Mouse (Mus musculus) liver, adult 2 months (tissue): Measurements from ENCODE around the gene Rab26.

Source experiments
- CTCF ChIP-seq: fragments of 200-500 bp; IDR thresholded peaks from 2 replicates; pipeline ENCODE4 v1.5.1; 2011; ENCODE audit warnings: low read depth, low read length, control low read depth
- POLR2A ChIP-seq: fragments of 200-500 bp; IDR thresholded peaks from 2 replicates; pipeline ENCODE4 v1.6.1; 2011; ENCODE audit warnings: low read length, control low read depth; ENCODE audit not compliant: insufficient read depth; ENCODE audit errors: extremely low read depth

DNA sequence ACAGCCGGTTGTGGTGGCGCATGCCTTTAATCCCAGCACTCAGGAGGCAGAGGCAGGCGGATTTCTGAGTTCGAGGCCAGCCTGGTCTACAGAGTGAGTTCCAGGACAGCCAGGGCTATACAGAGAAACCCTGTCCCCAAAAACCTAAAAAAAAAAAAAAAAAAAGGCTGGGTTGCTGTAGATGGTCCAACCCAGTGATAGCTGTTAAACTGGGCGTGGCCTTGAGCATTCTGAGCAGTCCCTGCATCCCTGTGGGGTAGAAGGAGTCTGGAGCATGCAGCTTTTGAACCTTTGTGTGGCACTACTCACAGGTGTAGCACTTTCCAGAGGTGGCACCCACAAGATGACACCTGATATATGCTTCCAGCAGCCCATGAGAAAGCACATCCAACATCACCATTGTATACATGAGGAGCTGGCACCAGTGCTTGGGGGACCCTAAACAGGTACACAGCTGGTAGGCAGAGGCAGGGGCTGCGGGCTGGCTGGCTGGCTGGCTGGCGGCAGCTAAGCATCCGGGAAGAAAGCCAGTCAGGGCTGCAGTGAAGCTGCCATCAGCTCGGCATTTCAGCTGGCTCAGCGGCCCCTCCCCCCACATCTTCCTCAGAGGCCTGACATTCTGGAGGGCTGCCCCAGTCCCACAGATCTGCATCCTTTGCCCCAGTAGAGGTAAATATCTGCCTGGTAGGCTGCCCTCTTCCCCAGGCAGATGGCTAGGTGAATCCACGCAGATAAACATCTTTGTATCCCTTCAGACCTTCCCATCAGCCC lies 48.7 kb downstream of the Rab26 start:
- TF ChIP-seq CTCF = no peak
- TF ChIP-seq POLR2A = no peak
